Mouse (Mus musculus) neural tube, embryonic 12.5 days (tissue): Measurements from ENCODE around the gene Chkb. TPM values are rescaled to one million over a fixed set of nuclear protein-coding genes. Genes with fewer than 3 reads are reported as not detected.
A peak's percentile ranks its signal among the peaks of the same experiment; 100 is the strongest.

Source experiments
- ATAC-seq: fragments of 200-750 bp; cut with Nextera tagmentation; 2 replicates; pipeline ENCODE4 v1.8.0; 2017; ENCODE audit warnings: low read depth, mild to moderate bottlenecking, moderate TSS enrichment, moderate library complexity; ENCODE audit not compliant: low FRiP score
- H3K27ac ChIP-seq: fragments of 300-500 bp; sonication (generic); 2 replicates; pipeline ENCODE4 v1.5.1; 2016
- H3K27me3 ChIP-seq: fragments of 300-500 bp; sonication (generic); replicated peaks from 2 replicates; pipeline ENCODE4 v1.6.1; 2016; ENCODE audit warnings: mild to moderate bottlenecking
- H3K36me3 ChIP-seq: fragments of 300-500 bp; sonication (generic); 2 replicates; pipeline ENCODE4 v1.6.1; 2016; ENCODE audit warnings: mild to moderate bottlenecking
- H3K4me1 ChIP-seq: fragments of 300-500 bp; sonication (generic); 2 replicates; pipeline ENCODE4 v1.6.1; 2016
- H3K4me2 ChIP-seq: fragments of 300-500 bp; sonication (generic); replicated peaks from 2 replicates; pipeline ENCODE4 v1.6.1; 2016; ENCODE audit warnings: mild to moderate bottlenecking
- H3K4me3 ChIP-seq: fragments of 300-500 bp; sonication (generic); 2 replicates; pipeline ENCODE4 v1.5.1; 2016
- H3K9ac ChIP-seq: fragments of 300-500 bp; sonication (generic); 2 replicates; pipeline ENCODE4 v1.6.1; 2016; ENCODE audit warnings: mild to moderate bottlenecking
- H3K9me3 ChIP-seq: fragments of 300-500 bp; sonication (generic); 2 replicates; pipeline ENCODE4 v1.6.1; 2016; ENCODE audit warnings: mild to moderate bottlenecking
- WGBS: fragments of 180-500 bp; shearing (Covaris S2); methylation state at CpG from one replicate; pipeline ENCODE4 v1.1.7; 2016; 5-methylcytosine and 5-hydroxymethylcytosine counted together
- polyA plus RNA-seq: library from polyadenylated mRNA; unstranded; fragments of >200 nt; fragmentation: Nextera tagmentation; extraction: Ambion mirVana; gene quantifications from 2 replicates; pipeline ENCODE4 v1.2.1, GENCODE M21; 2016

Chkb gene
- polyA plus RNA-seq, 1 experiment from 2014 or later, result 80.1 TPM

GRCm38 (mm10) chr15:89426716-89427115 is 3.0 kb downstream of the Chkb start:
- no peak overlapping the region for H3K4me2 ChIP-seq
- no peak for ATAC-seq
- 92% methylated on average over 10 of the region's 10 CpGs for WGBS
- no peak overlapping the region for H3K4me3 ChIP-seq
- peaks cover 36% of the 10 kb centered on the region for H3K36me3 ChIP-seq
- H3K27ac ChIP-seq, result no peak overlapping the region
- H3K9ac ChIP-seq, result no peak overlapping the region
- H3K9me3 ChIP-seq, result no peaks in the 10 kb centered on the region
- peaks cover 12% of the 10 kb centered on the region; the same call in 1 of the 2 replicates for H3K4me1 ChIP-seq
- H3K27me3 ChIP-seq, result no peaks in the 10 kb centered on the region

GRCm38 (mm10) chr15:89425711-89426121 is 4.0 kb downstream of the Chkb start, which contains the start of gene Cpt1b:
Gene Cpt1b (minus strand): TSS chr15:89425863.
- ATAC-seq, result no peak
- Histone ChIP-seq H3K4me2 (peak within 1 kb of the TSS; percentile 5; the same call in 1 of the 2 replicates), H3K4me3 (no peak within 1 kb of the TSS), H3K9ac (no peak within 1 kb of the TSS), H3K9me3 (no peaks in the 10 kb centered on the region), H3K27ac (no peak within 1 kb of the TSS), H3K36me3 (peaks cover 36% of the 10 kb centered on the region), H3K27me3 (no peaks in the 10 kb centered on the region), H3K4me1 (peaks cover 12% of the 10 kb centered on the region; the same call in 1 of the 2 replicates)
- WGBS, result 26% methylated on average over 6 of the region's 6 CpGs

- WGBS, result 85% methylated on average over 8 of the region's 8 CpGs
- Histone ChIP-seq H3K27me3 (no peaks in the 10 kb centered on the region), H3K9ac (no peak overlapping the region), H3K4me2 (no peak overlapping the region), H3K9me3 (no peaks in the 10 kb centered on the region), H3K4me3 (no peak overlapping the region), H3K4me1 (peaks cover 9% of the 10 kb centered on the region; the same call in 1 of the 2 replicates), H3K36me3 (peaks cover 45% of the 10 kb centered on the region), H3K27ac (no peak overlapping the region)
- ATAC-seq, result no peak
Measured at GRCm38 (mm10) chr15:89424621-89425020, 5.1 kb downstream of the Chkb start.

GRCm38 (mm10) chr15:89421938-89422337 is 7.8 kb downstream of the Chkb start:
- peaks cover 48% of the 10 kb centered on the region for H3K36me3 ChIP-seq
- H3K9ac ChIP-seq, result no peak overlapping the region
- H3K27me3 ChIP-seq, result no peaks in the 10 kb centered on the region
- no peaks in the 10 kb centered on the region for H3K4me1 ChIP-seq
- H3K4me3 ChIP-seq, result no peak overlapping the region
- H3K4me2 ChIP-seq, result no peak overlapping the region
- no peak overlapping the region for H3K27ac ChIP-seq
- H3K9me3 ChIP-seq, result no peaks in the 10 kb centered on the region
- 96% methylated on average over 9 of the region's 9 CpGs for WGBS
- ATAC-seq, result no peak

GRCm38 (mm10) chr15:89415282-89415681 is 14.4 kb downstream of the Chkb start:
- H3K4me3 ChIP-seq, result no peak overlapping the region
- no peaks in the 10 kb centered on the region for H3K4me1 ChIP-seq
- ATAC-seq, result no peak
- H3K9me3 ChIP-seq, result no peaks in the 10 kb centered on the region
- no peak overlapping the region for H3K4me2 ChIP-seq
- WGBS, result 91% methylated on average over 8 of the region's 8 CpGs
- no peak overlapping the region for H3K27ac ChIP-seq
- H3K36me3 ChIP-seq, result peaks cover 22% of the 10 kb centered on the region
- H3K9ac ChIP-seq, result no peak overlapping the region
- no peaks in the 10 kb centered on the region for H3K27me3 ChIP-seq

GRCm38 (mm10) chr15:89410118-89410517 is 19.6 kb downstream of the Chkb start, which contains the start of gene Syce3:
Gene Syce3 (minus strand): TSS chr15:89410503.
- Histone ChIP-seq H3K9ac (no peak within 1 kb of the TSS), H3K36me3 (no peaks in the 10 kb centered on the region), H3K27ac (no peak within 1 kb of the TSS), H3K4me2 (no peak within 1 kb of the TSS), H3K4me1 (no peaks in the 10 kb centered on the region), H3K27me3 (no peaks in the 10 kb centered on the region), H3K4me3 (no peak within 1 kb of the TSS), H3K9me3 (peaks cover 9% of the 10 kb centered on the region)
- WGBS, result 83% methylated on average over 24 of the region's 24 CpGs
- no peak for ATAC-seq

GRCm38 (mm10) chr15:89406691-89407090 is 23.0 kb downstream of the Chkb start:
- no peaks in the 10 kb centered on the region for H3K27me3 ChIP-seq
- ATAC-seq, result no peak
- H3K4me1 ChIP-seq, result no peaks in the 10 kb centered on the region
- H3K9me3 ChIP-seq, result peaks cover 9% of the 10 kb centered on the region
- no peak overlapping the region for H3K4me2 ChIP-seq
- no peak overlapping the region for H3K4me3 ChIP-seq
- no peak overlapping the region for H3K9ac ChIP-seq
- H3K27ac ChIP-seq, result no peak overlapping the region
- no peaks in the 10 kb centered on the region for H3K36me3 ChIP-seq

- Histone ChIP-seq H3K4me2 (no peak overlapping the region), H3K9ac (no peak overlapping the region), H3K4me1 (no peaks in the 10 kb centered on the region), H3K27me3 (no peaks in the 10 kb centered on the region), H3K9me3 (peaks cover 9% of the 10 kb centered on the region), H3K36me3 (no peaks in the 10 kb centered on the region), H3K27ac (no peak overlapping the region), H3K4me3 (no peak overlapping the region)
- WGBS, result 85% methylated on average over 10 of the region's 10 CpGs
- no peak for ATAC-seq
Measured at GRCm38 (mm10) chr15:89404831-89405623, 24.7 kb downstream of the Chkb start.

GRCm38 (mm10) chr15:89402471-89402870 is 27.2 kb downstream of the Chkb start:
- 82% methylated on average over 1 of the region's 1 CpGs for WGBS

GRCm38 (mm10) chr15:89399716-89400115 is 30.0 kb downstream of the Chkb start:
- Histone ChIP-seq H3K27ac (no peak overlapping the region), H3K27me3 (no peaks in the 10 kb centered on the region), H3K4me2 (no peak overlapping the region), H3K9me3 (no peaks in the 10 kb centered on the region), H3K9ac (no peak overlapping the region), H3K4me1 (no peaks in the 10 kb centered on the region), H3K4me3 (no peak overlapping the region), H3K36me3 (no peaks in the 10 kb centered on the region)
- no peak for ATAC-seq
- 71% methylated on average over 1 of the region's 1 CpGs for WGBS

More at GRCm38 (mm10) chr15:89402471-89402870, 27.2 kb downstream of the Chkb start:
- Histone ChIP-seq H3K9ac (no peak overlapping the region), H3K4me1 (no peaks in the 10 kb centered on the region), H3K9me3 (no peaks in the 10 kb centered on the region), H3K4me3 (no peak overlapping the region), H3K4me2 (no peak overlapping the region), H3K27me3 (no peaks in the 10 kb centered on the region), H3K27ac (no peak overlapping the region), H3K36me3 (no peaks in the 10 kb centered on the region)
- ATAC-seq, result no peak

GRCm38 (mm10) chr15:89398146-89398545 is 31.6 kb downstream of the Chkb start:
- H3K27me3 ChIP-seq, result no peaks in the 10 kb centered on the region
- H3K36me3 ChIP-seq, result no peaks in the 10 kb centered on the region
- no peak overlapping the region for H3K4me2 ChIP-seq
- no peak overlapping the region for H3K27ac ChIP-seq
- no peaks in the 10 kb centered on the region for H3K9me3 ChIP-seq
- no peak overlapping the region for H3K4me3 ChIP-seq
- no peaks in the 10 kb centered on the region for H3K4me1 ChIP-seq
- 79% methylated on average over 2 of the region's 2 CpGs for WGBS
- no peak for ATAC-seq
- no peak overlapping the region for H3K9ac ChIP-seq

GRCm38 (mm10) chr15:89396883-89397282 is 32.8 kb downstream of the Chkb start:
- WGBS, result 92% methylated on average over 4 of the region's 4 CpGs

GRCm38 (mm10) chr15:89390081-89390480 is 39.6 kb downstream of the Chkb start:
- WGBS, result 90% methylated on average over 10 of the region's 10 CpGs
- no peak for ATAC-seq
- no peak overlapping the region for H3K4me3 ChIP-seq

More at GRCm38 (mm10) chr15:89396883-89397282, 32.8 kb downstream of the Chkb start:
- Histone ChIP-seq H3K36me3 (no peaks in the 10 kb centered on the region), H3K27me3 (no peaks in the 10 kb centered on the region), H3K4me1 (no peaks in the 10 kb centered on the region), H3K9ac (no peak overlapping the region), H3K4me3 (no peak overlapping the region), H3K9me3 (no peaks in the 10 kb centered on the region), H3K27ac (no peak overlapping the region), H3K4me2 (no peak overlapping the region)
- ATAC-seq, result no peak

More at GRCm38 (mm10) chr15:89390081-89390480, 39.6 kb downstream of the Chkb start:
- no peaks in the 10 kb centered on the region; the same call in none of the 2 replicates for H3K27me3 ChIP-seq
- H3K36me3 ChIP-seq, result no peaks in the 10 kb centered on the region
- no peaks in the 10 kb centered on the region for H3K4me1 ChIP-seq
- no peak overlapping the region for H3K4me2 ChIP-seq
- no peak overlapping the region for H3K27ac ChIP-seq
- H3K9ac ChIP-seq, result no peak overlapping the region
- no peaks in the 10 kb centered on the region for H3K9me3 ChIP-seq
